Mouse (Mus musculus) left cerebral cortex, postnatal 14 days (tissue): Measurements from ENCODE around the gene Gm3594. TPM values are rescaled to one million over a fixed set of nuclear protein-coding genes. Genes with fewer than 3 reads are reported as not detected.
A peak's percentile ranks its signal among the peaks of the same experiment; 100 is the strongest.
"Not testable (repeated sequence)": the region's sequence is repeated elsewhere in the genome, so short reads cannot be mapped to it uniquely, and the experiment has no call there.

ENCODE experiments used
- DNase-seq, 2 experiments: peaks; one replicate each; pipeline ENCODE4 v3.0.0; 2021 to 2022; ENCODE audit warnings: low spot score in 2 of 2, mixed read lengths in 1 of 2
- intact Hi-C: fragments of 180-260 bp; cut with DNase I; formaldehyde crosslinking; loops from one replicate; pipeline ENCODE4 v1.15.1; 2025
- long read RNA-seq, 2 experiments: library from polyadenylated mRNA; stranded (forward); transcript quantifications; one replicate each; pipeline ENCODE4 v2.0.0; 2021
- total RNA-seq, 2 experiments: library from RNA; stranded (reverse); gene quantifications; 2 replicates each; pipeline ENCODE4 v1.2.3; 2021

Gene Gm3594
- total RNA-seq: not detected
- long read RNA-seq, experiment 1, partial matches to known transcripts: 0 of 1 reads
- long read RNA-seq, experiment 1, other reads (novel, unspliced or antisense): 1 of 1 reads
- long read RNA-seq, experiment 2: 0 reads

DNA sequence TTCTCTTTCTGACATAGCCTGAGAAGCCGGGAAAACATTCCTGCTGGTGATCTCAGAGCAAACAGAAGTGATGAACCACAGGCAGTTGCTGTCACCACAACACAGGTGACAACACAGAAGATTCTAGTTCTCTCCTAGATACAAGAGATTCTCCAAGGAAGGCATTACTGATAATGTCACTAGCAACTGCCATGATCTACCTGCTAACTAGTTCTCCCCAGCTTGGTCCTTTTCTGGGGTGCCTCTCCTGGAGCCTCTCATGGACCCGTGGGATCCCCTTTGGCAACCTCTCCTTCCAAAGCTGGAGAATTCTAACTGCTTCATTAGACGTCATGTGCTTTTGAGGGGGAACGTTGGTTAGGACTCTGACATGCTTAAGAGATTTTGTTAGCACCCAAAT is at the start of gene Gm3594:
Gene Gm3594, minus strand, starts transcription at position 101 of the 400 bp plus-strand sequence.
- DNase-seq, intact Hi-C loops: not testable (repeated sequence)

DNA sequence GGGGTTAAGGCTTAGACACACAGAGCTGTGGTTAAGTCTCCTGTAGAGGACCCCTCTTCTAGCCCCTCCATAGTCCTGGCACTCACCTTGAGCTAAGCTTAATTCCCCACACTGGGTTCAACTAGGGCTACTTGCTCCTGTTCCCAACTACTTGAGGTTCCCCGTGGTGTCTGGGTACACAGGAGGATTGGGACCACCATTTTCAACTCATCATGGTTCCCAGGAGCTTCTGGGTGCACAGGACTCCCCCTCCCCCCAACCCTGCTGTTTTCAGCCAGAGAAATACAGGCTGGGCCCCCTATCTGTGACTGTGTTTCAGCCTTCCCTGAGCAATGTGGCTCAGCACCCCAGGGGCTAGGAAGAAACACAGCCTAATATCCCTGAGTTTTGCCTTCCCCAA is 41.9 kb upstream of the Gm3594 start:
- DNase-seq: not testable (repeated sequence)

DNA sequence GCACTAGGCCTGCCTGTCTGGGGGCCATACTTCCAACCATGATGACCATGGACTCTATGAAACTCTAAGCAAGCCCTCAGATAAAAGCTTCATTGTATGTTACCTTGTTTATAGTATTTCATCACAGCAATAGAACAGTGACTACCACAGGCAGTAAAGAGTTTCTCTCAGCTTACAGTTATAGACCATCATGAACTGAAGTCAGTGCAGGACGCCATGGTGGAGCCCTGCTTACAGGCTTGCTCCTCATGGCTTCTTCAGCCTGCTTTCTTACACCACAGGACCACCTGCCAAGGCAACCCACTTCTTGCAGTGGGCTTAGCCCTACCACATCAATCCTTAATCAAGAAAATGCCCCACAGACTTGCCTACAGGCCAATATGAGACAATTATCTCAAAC is 41.1 kb upstream of the Gm3594 start:
- intact Hi-C loops: not testable (repeated sequence)

More for the DNA sequence above, 41.9 kb upstream of the Gm3594 start:
- intact Hi-C loops: not testable (repeated sequence)

DNA sequence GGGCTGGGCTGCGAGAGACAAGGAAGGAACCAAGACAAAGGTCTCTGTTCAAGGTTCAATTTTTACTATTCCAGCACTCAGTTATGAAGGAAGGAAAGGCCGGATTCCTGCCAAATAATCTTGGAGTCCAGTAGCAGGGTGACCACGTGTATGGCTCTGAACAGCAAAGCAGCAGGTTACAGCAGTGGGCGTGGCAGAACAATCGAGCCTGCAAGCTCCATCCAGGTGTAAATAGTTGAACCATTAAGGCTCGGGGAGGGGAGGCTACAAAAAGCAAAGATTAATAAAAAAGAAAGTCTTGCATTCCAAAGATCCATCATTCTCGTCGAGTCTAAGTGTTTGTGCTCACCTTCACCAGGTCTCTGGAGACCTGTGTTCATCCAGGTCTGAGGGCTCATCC is 37.7 kb upstream of the Gm3594 start:
- DNase-seq, intact Hi-C loops: not testable (repeated sequence)

More for the DNA sequence above, 41.1 kb upstream of the Gm3594 start:
- DNase-seq: not testable (repeated sequence)

DNA sequence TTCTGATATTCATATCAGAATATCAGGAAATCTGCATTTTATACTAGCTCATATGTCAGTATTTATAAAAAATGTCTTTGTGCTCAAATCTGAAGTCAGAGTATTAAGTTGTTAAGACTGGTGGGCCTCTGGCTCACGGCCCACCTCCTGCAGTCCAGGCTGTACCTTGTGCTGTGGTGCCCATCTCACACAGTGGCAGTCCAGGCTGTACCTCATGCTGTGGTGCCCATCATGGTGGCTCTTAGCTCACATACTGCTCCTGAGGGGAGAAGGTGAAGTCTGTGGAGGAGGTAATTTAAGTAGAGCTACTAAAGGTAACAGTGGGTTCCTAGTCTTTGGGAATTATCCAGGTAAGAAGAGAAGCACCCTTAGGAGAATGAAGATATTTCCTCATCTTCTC is 27.4 kb upstream of the Gm3594 start:
- DNase-seq, intact Hi-C loops: not testable (repeated sequence)

DNA sequence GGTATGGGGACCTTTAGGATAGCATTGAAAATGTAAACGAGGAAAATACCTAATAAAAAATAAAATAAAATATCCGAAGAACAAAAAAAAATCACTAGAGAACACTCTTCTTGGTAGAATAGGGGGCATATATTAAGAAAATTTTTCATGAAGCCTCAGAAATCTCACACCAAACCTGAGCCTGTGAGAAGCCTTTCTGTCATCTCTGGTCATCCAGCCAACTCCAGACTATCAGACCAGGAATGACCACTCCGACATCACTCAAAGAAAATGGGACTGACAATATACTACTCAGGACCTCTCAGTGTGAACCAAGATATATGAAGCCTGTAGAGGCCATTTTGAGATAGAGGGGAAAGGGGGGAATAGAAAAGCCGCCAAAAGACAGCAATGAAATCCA is 3.6 kb downstream of the Gm3594 start:
- intact Hi-C loops, DNase-seq: not testable (repeated sequence)

DNA sequence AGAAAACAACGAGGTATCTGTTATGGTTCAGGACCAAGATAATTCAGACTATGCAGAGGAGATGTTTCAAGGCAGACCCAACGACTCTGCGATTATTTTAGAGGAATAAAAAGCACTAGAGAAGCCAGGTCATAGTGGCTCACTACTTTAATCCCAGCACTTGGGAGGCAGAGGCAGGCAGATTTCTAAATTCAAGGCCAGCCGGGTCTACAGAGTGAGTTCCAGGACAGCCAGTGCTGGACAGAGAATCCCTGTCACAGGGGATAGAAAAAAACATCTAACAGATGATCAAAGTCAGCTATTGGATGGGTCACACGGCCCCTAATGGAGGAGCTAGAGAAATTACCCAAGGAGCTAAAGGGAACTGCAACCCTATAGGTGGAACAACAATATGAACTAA is 4.2 kb downstream of the Gm3594 start:
- DNase-seq, intact Hi-C loops: not testable (repeated sequence)

DNA sequence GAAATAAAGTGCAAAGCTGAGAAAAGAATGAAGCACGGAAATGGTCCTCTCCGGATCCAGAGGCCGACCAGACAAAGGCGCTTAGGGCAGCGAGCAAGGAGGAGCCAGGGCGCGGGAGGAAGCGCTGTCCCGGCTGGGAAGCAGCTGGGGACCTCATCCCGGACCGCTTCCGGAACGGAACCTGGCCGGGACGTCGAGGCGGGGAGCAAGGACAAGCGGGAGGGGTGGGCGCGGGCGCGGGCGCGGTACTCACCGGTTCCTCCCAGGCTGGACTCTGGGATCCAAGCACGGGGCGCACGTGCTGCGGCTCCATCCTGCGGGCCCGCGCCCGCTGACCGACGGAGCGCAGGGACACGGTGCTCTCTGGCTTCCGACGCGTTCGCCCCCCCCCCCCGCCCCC is 17.6 kb downstream of the Gm3594 start:
- peak; percentile 12 to 14 for DNase-seq
- intact Hi-C loops: not testable (repeated sequence)

DNA sequence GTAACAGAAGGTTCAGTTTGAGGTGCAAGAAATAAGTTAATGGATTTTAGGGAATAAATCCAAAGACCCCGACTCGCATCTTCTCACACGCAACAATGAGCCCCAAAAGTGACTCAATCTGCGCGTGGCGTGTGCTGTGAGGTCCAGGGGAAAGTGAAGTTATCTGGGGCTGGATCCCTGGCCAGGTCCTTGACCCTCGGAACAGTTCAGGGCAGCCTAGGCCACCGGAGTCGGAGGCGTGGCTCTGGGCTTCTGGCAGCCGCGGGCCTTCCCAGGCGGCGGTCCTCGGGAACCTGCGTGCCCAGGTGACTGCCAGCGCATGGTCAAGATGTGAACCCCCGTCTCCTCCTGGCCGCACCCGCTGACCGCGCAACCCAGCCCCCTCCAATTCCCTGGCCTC is 18.1 kb downstream of the Gm3594 start:
- DNase-seq, intact Hi-C loops: not testable (repeated sequence)

DNA sequence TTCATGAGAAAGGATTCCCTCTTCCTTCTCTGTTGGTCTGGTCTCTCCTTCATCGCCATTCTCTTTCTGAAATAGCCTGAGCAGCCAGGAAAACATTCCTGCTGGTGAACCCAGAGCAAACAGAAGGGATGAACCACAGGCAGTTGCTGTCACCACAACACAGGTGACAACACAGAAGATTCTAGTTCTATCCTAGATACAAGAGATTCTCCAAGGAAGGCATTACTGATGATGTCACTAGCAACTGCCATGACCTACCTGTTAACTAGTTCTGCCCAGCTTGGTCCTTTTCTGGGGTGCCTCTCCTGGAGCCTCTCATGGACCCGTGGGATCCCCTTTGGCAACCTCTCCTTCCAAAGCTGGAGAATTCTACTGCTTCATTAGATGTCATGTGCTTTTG is 32.0 kb downstream of the Gm3594 start, which contains the start of gene Gm3591:
Gene Gm3591, minus strand, starts transcription at position 101 of the 400 bp plus-strand sequence.
- DNase-seq, intact Hi-C loops: not testable (repeated sequence)

DNA sequence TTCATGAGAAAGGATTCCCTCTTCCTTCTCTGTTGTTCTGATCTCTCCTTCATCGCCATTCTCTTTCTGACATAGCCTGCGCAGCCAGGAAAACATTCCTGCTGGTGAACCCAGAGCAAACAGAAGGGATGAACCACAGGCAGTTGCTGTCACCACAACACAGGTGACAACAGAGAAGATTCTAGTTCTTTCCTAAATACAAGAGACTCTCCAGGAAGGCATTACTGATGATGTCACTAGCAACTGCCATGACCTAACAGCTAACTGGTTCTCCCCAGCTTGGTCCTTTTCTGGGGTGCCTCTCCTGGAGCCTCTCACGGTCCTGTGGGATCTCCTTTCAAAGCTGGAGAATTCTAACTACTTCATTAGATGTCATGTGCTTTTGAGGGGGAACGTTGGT is 54.2 kb downstream of the Gm3594 start, which contains the start of gene Gm16440:
Gene Gm16440, minus strand, starts transcription at position 101 of the 400 bp plus-strand sequence.
- DNase-seq, intact Hi-C loops: not testable (repeated sequence)

Other genes with a start within 250 kb of the Gm3594 start
- gene Gm21560, start 225.3 kb downstream of the Gm3594 start, total RNA-seq: 1 to 10 TPM in 1 of 2 experiments, under 1 TPM in 1; 0.62 to 1.1 TPM
- 1 to 10 TPM in 1 of 2 experiments, under 1 TPM in 1; 0.70 to 2.4 TPM for gene Gm3411, start 157.4 kb downstream of the Gm3594 start, total RNA-seq
- gene Gm21103, start 139.8 kb downstream of the Gm3594 start, total RNA-seq: not detected
- not detected for gene Gm3618, start 100.9 kb downstream of the Gm3594 start, total RNA-seq
- gene Gm16440, start 54.3 kb downstream of the Gm3594 start, total RNA-seq: not detected
- gene Gm3591, start 32.1 kb downstream of the Gm3594 start, total RNA-seq: under 1 TPM; 0.53 to 0.99 TPM
- gene Gm8356, start 92.7 kb upstream of the Gm3594 start, total RNA-seq: not detected
- under 1 TPM; 0.47 to 0.55 TPM for gene Gm3629, start 146.0 kb upstream of the Gm3594 start, total RNA-seq
- not detected for gene Gm3460, start 177.8 kb upstream of the Gm3594 start, total RNA-seq
- not detected for gene Gm10251, start 239.6 kb upstream of the Gm3594 start, total RNA-seq